Mouse (Mus musculus) heart, postnatal 0 days (tissue): ENCODE measurements around the gene Armc5.

ENCODE experiments used
- CTCF ChIP-seq: IDR thresholded peaks from 2 replicates; pipeline ENCODE4 v1.5.1; 2016; ENCODE audit warnings: antibody characterized with exemption, control low read depth, low read depth
- EP300 ChIP-seq: IDR thresholded peaks from 2 replicates; pipeline ENCODE4 v1.6.1; 2016; ENCODE audit warnings: antibody characterized with exemption, low read depth

GRCm38 (mm10) chr7:128267391-128267790 is 30.2 kb downstream of the Armc5 start:
- TF ChIP-seq CTCF (no peak), EP300 (no peak)
